In genomic region chr12:60892408-60892807, GRCm38 (mm10) we compare ENCODE assay signal across 16 mouse cellular contexts.
"Had no signal": no experiment of that assay in that cellular context is flagged by ENCODE, and none has a peak within 500 bp of the region (broad histone marks: within the 10 kb centered on the region; RNA-seq: fewer than 3 reads in every experiment).

No protein-coding gene starts in this region.

- H3K36me3 ChIP-seq: neural tube, embryonic 13.5 days; neural tube, embryonic 15.5 days; stomach, embryonic 15.5 days had no signal

- DNase-seq: retina, postnatal 1 day; right cerebral cortex, adult 18-20 months; right cerebral cortex, postnatal 14 days; right cerebral cortex, postnatal 25 days; right cerebral cortex, postnatal 4 days; spleen, adult 18-20 months; thymus, adult 18-20 months; thymus, adult 2 months; thymus, postnatal 14 days; thymus, postnatal 25 days; thymus, postnatal 36 days; thymus, postnatal 4 days had no signal

- H3K4me1 ChIP-seq: neural tube, embryonic 13.5 days; neural tube, embryonic 15.5 days; stomach, embryonic 15.5 days had no signal

- H3K27me3 ChIP-seq: neural tube, embryonic 13.5 days; neural tube, embryonic 15.5 days; stomach, embryonic 15.5 days had no signal

- H3K27ac ChIP-seq: neural tube, embryonic 13.5 days; neural tube, embryonic 15.5 days; stomach, embryonic 15.5 days; stomach, postnatal 0 days had no signal

- H3K4me3 ChIP-seq: neural tube, embryonic 13.5 days; neural tube, embryonic 15.5 days; stomach, embryonic 15.5 days had no signal

- H3K4me2 ChIP-seq: neural tube, embryonic 13.5 days; neural tube, embryonic 15.5 days; stomach, embryonic 15.5 days had no signal

- H3K9ac ChIP-seq: neural tube, embryonic 13.5 days; neural tube, embryonic 15.5 days; stomach, embryonic 15.5 days had no signal

- H3K9me3 ChIP-seq: neural tube, embryonic 13.5 days; neural tube, embryonic 15.5 days; stomach, embryonic 15.5 days had no signal
